Mouse (Mus musculus): ENCODE results near the gene Atp6v1g3. TPM values are rescaled to one million over a fixed set of nuclear protein-coding genes. Genes with fewer than 3 reads are reported as not detected.

Gene Atp6v1g3
- total and polyA plus RNA-seq, 3 experiments, result not detected

- no peak for TF ChIP-seq GATA2 (IDR thresholded peaks at IDR 0.05; ENCODE audit: borderline replicate concordance, low read depth, low read length)
- TF ChIP-seq POLR2AphosphoS5 (IDR thresholded peaks at IDR 0.05; ENCODE audit: insufficient replicate concordance, low read depth, low read length), result no peak
- no peak for TF ChIP-seq CTCF (IDR thresholded peaks at IDR 0.05; ENCODE audit: low read depth, low read length)
- TF ChIP-seq GATA1 (IDR thresholded peaks at IDR 0.05; ENCODE audit: borderline replicate concordance, low read length), result no peak
- TF ChIP-seq TAL1 (conservative IDR thresholded peaks at IDR 0.05; ENCODE audit: low read depth, low read length), result no peak
- peaks cover 12% of the 10 kb centered on the region; the same call in 1 of the 2 replicates for H3K9me3 ChIP-seq (replicated peaks)
- no peak overlapping the region for H3K4me3 ChIP-seq (ENCODE audit: low read depth, low read length)
- H3K4me1 ChIP-seq (ENCODE audit: insufficient read depth, low read depth, low read length), result no peaks in the 10 kb centered on the region
- H3K27me3 ChIP-seq (ENCODE audit: insufficient read depth, low read length), result no peaks in the 10 kb centered on the region
- H3K36me3 ChIP-seq (replicated peaks), result no peaks in the 10 kb centered on the region
- DNase-seq (ENCODE audit: low spot score), result no peak
- ATAC-seq (ENCODE audit: extremely low read depth, insufficient number of reproducible peaks, low FRiP score, poor library complexity, severe bottlenecking), result no peak
Observed at GRCm38 (mm10) chr1:138282413-138283141, 9.0 kb downstream of the Atp6v1g3 start.

DNA sequence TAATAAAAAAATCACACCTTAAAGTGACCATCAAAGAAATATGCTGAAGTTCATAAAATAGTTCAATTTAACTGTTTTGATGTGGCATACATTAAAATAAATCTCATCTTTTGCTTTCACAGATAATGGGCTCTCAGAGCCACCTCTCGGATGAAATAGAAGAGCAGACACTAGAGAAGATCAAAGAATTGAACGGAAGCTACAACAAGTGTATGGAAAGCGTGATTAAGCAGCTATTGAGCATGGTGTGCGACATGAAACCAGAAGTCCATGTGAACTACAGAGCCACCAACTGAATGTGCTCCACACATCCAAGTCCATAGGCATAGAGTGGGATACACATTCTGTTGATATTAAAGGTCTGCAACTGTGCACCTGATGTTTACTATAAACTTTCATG, 14.1 kb downstream of the Atp6v1g3 start:
- Histone ChIP-seq H3K4me1 (ENCODE audit: insufficient read depth, low read depth, low read length) (no peaks in the 10 kb centered on the region), H3K27me3 (ENCODE audit: insufficient read depth, low read length) (no peaks in the 10 kb centered on the region), H3K9me3 (replicated peaks) (peaks cover 4% of the 10 kb centered on the region; the same call in 1 of the 2 replicates), H3K4me3 (ENCODE audit: low read depth, low read length) (no peak overlapping the region), H3K36me3 (replicated peaks) (no peaks in the 10 kb centered on the region)
- ATAC-seq (ENCODE audit: extremely low read depth, insufficient number of reproducible peaks, low FRiP score, poor library complexity, severe bottlenecking) (no peak), DNase-seq (ENCODE audit: low spot score) (no peak)
- TF ChIP-seq POLR2AphosphoS5 (IDR thresholded peaks at IDR 0.05; ENCODE audit: insufficient replicate concordance, low read depth, low read length) (no peak), GATA1 (IDR thresholded peaks at IDR 0.05; ENCODE audit: borderline replicate concordance, low read length) (no peak), CTCF (IDR thresholded peaks at IDR 0.05; ENCODE audit: low read depth, low read length) (no peak), GATA2 (IDR thresholded peaks at IDR 0.05; ENCODE audit: borderline replicate concordance, low read depth, low read length) (no peak), TAL1 (conservative IDR thresholded peaks at IDR 0.05; ENCODE audit: low read depth, low read length) (no peak)

- Histone ChIP-seq H3K27me3 (ENCODE audit: insufficient read depth, low read length) (no peaks in the 10 kb centered on the region), H3K9me3 (replicated peaks) (no peaks in the 10 kb centered on the region), H3K36me3 (replicated peaks) (no peaks in the 10 kb centered on the region), H3K4me1 (ENCODE audit: insufficient read depth, low read depth, low read length) (no peaks in the 10 kb centered on the region), H3K4me3 (ENCODE audit: low read depth, low read length) (no peak overlapping the region)
- DNase-seq (ENCODE audit: low spot score) (no peak), ATAC-seq (ENCODE audit: extremely low read depth, insufficient number of reproducible peaks, low FRiP score, poor library complexity, severe bottlenecking) (no peak)
- TF ChIP-seq TAL1 (conservative IDR thresholded peaks at IDR 0.05; ENCODE audit: low read depth, low read length), result no peak
- no peak for TF ChIP-seq POLR2AphosphoS5 (IDR thresholded peaks at IDR 0.05; ENCODE audit: insufficient replicate concordance, low read depth, low read length)
- TF ChIP-seq GATA2 (IDR thresholded peaks at IDR 0.05; ENCODE audit: borderline replicate concordance, low read depth, low read length), result no peak
- no peak for TF ChIP-seq CTCF (IDR thresholded peaks at IDR 0.05; ENCODE audit: low read depth, low read length)
- no peak for TF ChIP-seq GATA1 (IDR thresholded peaks at IDR 0.05; ENCODE audit: borderline replicate concordance, low read length)
Observed at GRCm38 (mm10) chr1:138288721-138289120, 15.2 kb downstream of the Atp6v1g3 start.

- ATAC-seq (ENCODE audit: extremely low read depth, insufficient number of reproducible peaks, low FRiP score, poor library complexity, severe bottlenecking) (no peak), DNase-seq (ENCODE audit: low spot score) (no peak)
- Histone ChIP-seq H3K4me1 (ENCODE audit: insufficient read depth, low read depth, low read length) (no peaks in the 10 kb centered on the region), H3K4me3 (ENCODE audit: low read depth, low read length) (no peak overlapping the region), H3K27me3 (ENCODE audit: insufficient read depth, low read length) (no peaks in the 10 kb centered on the region), H3K36me3 (replicated peaks) (no peaks in the 10 kb centered on the region), H3K9me3 (replicated peaks) (no peaks in the 10 kb centered on the region)
- TF ChIP-seq GATA1 (IDR thresholded peaks at IDR 0.05; ENCODE audit: borderline replicate concordance, low read length), result no peak
- TF ChIP-seq TAL1 (conservative IDR thresholded peaks at IDR 0.05; ENCODE audit: low read depth, low read length), result no peak
- TF ChIP-seq GATA2 (IDR thresholded peaks at IDR 0.05; ENCODE audit: borderline replicate concordance, low read depth, low read length), result no peak
- no peak for TF ChIP-seq CTCF (IDR thresholded peaks at IDR 0.05; ENCODE audit: low read depth, low read length)
- no peak for TF ChIP-seq POLR2AphosphoS5 (IDR thresholded peaks at IDR 0.05; ENCODE audit: insufficient replicate concordance, low read depth, low read length)
Observed at GRCm38 (mm10) chr1:138289455-138290425, 16.2 kb downstream of the Atp6v1g3 start.

GRCm38 (mm10) chr1:138291463-138291862, 17.9 kb downstream of the Atp6v1g3 start:
- DNase-seq (ENCODE audit: low spot score) (no peak), ATAC-seq (ENCODE audit: extremely low read depth, insufficient number of reproducible peaks, low FRiP score, poor library complexity, severe bottlenecking) (no peak)
- no peak overlapping the region for H3K4me3 ChIP-seq (ENCODE audit: low read depth, low read length)
- no peaks in the 10 kb centered on the region for H3K4me1 ChIP-seq (ENCODE audit: insufficient read depth, low read depth, low read length)
- H3K9me3 ChIP-seq (replicated peaks), result no peaks in the 10 kb centered on the region
- no peaks in the 10 kb centered on the region for H3K27me3 ChIP-seq (ENCODE audit: insufficient read depth, low read length)
- H3K36me3 ChIP-seq (replicated peaks), result no peaks in the 10 kb centered on the region
- no peak for TF ChIP-seq TAL1 (conservative IDR thresholded peaks at IDR 0.05; ENCODE audit: low read depth, low read length)
- TF ChIP-seq GATA1 (IDR thresholded peaks at IDR 0.05; ENCODE audit: borderline replicate concordance, low read length), result no peak
- TF ChIP-seq POLR2AphosphoS5 (IDR thresholded peaks at IDR 0.05; ENCODE audit: insufficient replicate concordance, low read depth, low read length), result no peak
- no peak for TF ChIP-seq CTCF (IDR thresholded peaks at IDR 0.05; ENCODE audit: low read depth, low read length)
- TF ChIP-seq GATA2 (IDR thresholded peaks at IDR 0.05; ENCODE audit: borderline replicate concordance, low read depth, low read length), result no peak

DNA sequence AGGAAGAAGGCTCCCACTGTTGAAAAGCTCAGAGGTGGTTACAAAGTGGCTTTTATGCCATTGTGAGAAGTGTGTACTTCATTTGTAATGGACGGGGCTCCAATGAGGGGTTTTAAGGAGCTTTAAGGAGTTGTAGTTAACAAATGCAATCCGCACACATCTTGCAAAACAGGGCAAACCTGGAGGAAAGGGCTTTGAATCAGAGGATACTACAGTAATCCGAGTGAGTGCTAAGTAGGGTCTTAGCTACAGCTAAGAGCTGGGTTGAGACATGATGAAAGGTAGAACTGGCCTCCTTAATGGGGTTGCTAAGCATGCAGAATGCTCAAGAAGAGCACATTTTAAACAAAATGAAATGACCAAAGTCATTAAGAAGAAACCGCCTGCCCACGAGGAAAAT, 20.9 kb downstream of the Atp6v1g3 start:
- no peaks in the 10 kb centered on the region for H3K36me3 ChIP-seq (replicated peaks)
- no peaks in the 10 kb centered on the region for H3K4me1 ChIP-seq (ENCODE audit: insufficient read depth, low read depth, low read length)
- peaks cover 1% of the 10 kb centered on the region; the same call in 1 of the 2 replicates for H3K9me3 ChIP-seq (replicated peaks)
- no peaks in the 10 kb centered on the region for H3K27me3 ChIP-seq (ENCODE audit: insufficient read depth, low read length)
- TF ChIP-seq POLR2AphosphoS5 (IDR thresholded peaks at IDR 0.05; ENCODE audit: insufficient replicate concordance, low read depth, low read length), result no peak
- ATAC-seq (ENCODE audit: extremely low read depth, insufficient number of reproducible peaks, low FRiP score, poor library complexity, severe bottlenecking), result no peak
- no peak overlapping the region for H3K4me3 ChIP-seq (ENCODE audit: low read depth, low read length)
- no peak for DNase-seq (ENCODE audit: low spot score)
